Mouse (Mus musculus) embryo, embryonic 9.5 days (tissue): ENCODE measurements at regions not wholly inside any gene's neighbourhood (a gene's known extent, or its start where the extent isn't known, plus 50 kb on each side); places are given as distances from the start of the nearest gene placed in this dataset.
A peak's percentile ranks its signal among the peaks of the same experiment; 100 is the strongest.

Experiments
- DNase-seq: peaks from one replicate; pipeline ENCODE4 v3.0.0-alpha.2; 2017; ENCODE audit errors: extremely low spot score

DNA sequence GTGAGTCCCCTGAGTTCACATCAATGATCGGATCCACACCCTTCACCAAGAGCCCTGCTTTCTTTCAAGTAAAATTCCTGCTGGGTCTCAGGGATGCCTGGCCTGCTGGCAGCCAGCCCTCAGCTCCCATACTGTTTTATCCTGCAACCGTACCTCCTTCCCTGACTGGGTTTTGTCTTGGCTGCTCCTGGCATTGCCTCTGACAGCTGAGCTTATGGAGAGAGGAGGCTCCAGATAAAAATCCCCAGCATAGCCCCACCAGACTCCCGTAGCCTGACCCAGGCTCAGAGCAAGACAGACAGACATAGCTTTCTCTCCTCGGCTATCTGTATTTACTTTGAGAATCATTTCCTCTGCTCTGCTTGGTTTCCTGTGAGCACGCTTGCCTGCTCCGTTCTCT, 245.8 kb upstream of the Runx1 start:
- no peak for DNase-seq

DNA sequence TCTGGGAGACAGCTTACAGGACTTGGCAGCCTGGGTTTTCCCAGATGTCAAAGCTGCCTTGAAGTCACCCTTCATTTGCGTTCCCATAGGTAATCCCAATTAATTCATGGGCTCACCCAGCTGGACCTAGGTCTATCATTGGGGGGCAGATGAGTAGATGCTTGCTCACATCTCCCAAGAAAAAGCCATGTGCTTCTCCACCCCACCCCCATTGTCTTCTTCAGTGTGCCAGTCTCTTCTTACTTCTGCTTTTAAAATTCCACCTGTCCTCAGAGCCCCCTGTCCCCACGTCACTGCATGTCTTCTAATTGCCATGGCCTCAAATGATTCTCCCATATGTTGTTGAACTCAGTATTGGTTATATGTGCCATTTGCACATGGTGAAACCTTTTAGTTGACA, 240.9 kb upstream of the Runx1 start:
- DNase-seq: no peak

DNA sequence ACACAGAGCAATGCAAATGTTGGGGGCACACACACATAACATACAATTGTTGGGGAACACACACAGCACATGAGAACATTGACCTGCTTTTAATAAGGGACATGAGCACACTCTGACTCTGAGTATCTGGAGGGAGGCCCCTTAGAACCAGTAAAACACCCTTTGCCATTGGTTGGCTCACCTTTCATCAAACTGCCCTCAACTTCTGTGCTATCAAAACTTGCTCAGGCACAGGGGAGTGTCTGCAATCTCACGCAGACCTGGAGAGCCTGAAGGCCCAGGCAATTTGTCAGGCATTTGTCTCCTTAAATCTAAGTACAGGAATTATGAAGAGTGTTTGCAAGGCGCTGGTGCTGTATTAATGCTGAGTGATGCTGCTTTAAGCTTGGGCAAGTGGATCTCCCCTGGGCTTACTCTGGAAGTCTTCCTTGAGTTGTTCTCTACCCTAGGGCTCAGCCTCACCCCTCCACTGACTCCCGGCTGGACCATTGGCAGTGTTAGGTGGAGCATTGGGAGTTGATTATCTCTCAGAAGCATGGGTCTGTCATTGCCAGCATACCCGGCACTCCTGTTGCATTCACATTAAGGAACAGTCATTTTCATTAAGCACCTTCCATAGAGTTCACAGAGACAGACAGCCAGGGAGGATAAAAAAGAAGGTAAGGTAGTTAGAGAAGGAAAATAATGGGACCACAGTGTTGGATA, 235.7 kb upstream of the Runx1 start:
- no peak for DNase-seq

DNA sequence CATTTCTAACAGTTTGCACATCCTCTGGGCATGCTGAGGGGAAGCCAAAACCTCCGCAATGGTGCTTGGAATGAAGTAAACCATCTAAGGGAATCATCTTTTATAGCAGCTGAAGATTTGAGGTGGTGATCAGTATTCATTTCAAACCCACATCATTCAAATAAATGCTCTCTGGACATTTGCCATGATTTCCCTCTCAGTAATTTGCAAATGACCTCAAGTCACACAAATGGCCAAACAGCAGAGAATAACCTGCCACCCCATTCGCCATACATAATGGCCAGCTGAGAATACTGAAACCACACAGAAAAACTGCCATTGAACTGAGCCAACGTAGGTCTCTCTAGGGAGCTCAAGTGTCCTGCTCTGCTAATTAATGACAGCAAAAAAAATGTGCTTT, 230.3 kb upstream of the Runx1 start:
- no peak for DNase-seq

DNA sequence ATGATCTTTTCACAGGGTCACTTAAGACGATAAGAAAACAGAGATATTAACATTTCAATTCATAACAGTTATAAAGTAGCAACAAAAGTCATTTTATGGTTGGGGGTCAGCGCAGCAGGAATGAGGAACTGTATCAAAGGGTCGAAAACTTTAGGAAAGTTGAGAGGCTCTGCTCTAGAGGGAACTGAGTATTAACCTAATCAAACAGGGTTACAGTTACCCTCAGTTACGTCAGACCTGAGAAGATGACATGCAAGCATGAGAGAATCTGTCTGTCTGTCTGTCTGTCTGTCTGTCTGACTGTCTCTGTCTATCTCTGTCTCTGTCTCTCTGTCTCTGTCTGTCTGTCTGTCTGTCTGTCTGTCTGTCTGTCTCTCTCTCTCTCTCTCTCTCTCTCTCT, 229.6 kb upstream of the Runx1 start:
- DNase-seq: no peak

DNA sequence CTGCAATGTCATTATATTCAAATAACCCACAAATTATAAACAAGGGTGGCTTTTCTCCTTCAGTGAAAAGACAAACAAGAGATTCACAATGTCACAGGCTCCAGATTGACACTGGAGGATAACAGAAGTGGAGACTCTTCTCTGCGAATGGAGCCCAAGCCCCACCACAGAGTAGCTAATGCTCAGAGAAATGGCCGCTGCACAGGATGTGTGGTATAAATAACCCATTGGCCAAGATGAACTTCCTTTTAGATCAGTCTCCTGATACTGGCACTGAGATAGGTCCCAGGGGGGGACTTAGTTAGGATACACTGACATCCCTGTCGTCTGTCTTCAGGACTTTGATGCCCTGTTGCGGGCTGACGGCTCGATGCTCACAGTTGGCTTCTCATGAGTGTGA, 225.3 kb upstream of the Runx1 start:
- DNase-seq: no peak

DNA sequence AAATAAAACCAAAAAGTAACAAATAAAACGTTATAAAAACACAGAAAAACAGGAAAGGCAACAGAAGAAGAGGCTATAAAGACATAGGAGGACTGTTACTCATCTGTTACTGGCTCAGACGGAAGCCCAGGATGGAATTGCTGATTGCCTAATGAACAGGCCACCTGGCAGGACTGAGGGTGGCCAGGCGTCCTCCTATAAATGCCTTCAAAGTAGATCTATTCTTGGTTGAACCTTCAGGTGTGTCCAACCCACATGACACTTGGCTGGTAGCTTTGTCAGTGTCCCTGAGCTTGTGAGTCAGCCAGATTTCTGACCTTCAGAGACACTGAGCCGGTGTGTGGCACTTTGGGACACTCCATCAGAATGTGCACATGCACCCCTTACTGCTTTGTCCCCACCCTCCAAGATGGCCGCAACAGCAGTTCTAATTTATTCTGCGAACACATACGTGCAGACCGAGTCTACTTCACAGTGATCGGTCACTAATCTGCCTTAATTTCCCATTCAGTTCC, 222.5 kb upstream of the Runx1 start:
- no peak for DNase-seq

DNA sequence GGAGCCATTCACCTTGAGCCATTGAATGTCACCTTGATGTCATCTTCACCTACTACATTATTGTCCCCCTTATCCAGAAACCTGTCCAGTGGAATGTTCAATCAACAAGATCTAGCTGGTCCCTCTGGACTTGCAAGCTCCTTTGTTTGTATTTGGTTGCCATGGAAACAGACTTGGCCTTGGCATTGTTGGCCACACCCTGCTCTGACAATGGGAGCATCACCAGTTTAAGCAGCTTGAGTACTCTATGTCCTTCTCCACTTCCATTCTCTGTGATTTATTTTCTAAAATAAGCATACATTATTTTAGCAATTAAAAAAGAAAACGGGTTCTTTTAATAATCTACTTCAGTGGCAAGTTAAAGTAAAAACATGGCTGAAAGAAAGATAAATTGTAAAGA, 221.6 kb upstream of the Runx1 start:
- no peak for DNase-seq

DNA sequence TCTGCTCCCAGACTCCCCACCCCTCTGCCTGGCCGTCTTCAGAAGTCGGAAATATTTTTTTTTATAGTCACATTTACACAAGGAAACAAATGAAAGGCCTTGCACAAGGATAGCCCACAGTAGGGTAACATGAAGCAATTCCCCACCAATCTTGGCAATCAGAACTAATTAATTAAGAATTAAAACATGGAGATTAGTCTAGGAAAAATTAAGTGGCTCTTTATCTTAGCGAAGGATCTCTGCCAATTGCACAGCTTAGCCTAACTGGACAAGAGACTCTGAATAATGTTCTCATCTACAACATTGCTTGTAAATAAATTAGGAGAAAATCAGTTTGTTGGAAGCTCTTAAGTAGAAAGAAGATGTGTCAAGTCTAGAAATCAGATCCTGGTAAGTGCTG, 220.3 kb upstream of the Runx1 start:
- DNase-seq: no peak

DNA sequence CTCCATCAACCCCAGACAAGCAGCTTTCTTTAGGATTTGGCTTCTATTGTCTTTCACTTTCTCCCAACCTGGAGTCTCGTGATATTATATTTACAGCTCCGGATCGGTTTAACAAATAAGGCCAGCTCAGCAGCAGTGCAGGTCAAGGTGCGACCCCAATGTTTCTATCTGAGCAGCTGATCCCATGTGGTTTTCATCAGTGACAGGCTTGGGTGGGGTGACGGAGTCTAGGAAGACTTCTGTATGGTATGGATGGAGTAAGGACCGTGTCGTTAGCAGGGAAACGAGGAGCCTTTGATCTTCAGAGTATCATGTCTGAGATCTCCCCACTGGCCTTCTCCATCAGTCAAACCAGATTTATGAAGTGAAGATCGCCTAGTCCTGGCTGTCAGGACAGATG, 217.4 kb upstream of the Runx1 start:
- DNase-seq: peak; percentile 4

DNA sequence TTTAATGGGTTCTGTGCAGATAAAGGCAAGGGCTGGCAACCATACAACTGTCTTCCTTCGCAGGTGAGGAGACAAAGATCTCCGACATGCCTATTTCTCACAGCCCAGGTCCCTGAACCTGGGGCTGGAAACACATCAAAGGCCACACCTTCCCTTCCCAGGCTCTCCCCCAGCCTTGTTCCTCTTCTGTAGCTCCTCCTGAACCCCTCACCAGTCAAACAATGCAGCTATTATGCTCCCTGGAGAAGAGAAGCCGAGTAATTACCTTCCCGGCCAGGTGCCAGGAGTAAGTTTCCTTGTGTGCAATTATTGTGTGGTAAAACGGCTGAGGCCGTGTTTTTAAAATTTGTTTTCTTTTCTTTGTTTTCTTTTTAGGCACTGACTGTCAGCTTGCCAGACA, 217.0 kb upstream of the Runx1 start:
- no peak for DNase-seq

DNA sequence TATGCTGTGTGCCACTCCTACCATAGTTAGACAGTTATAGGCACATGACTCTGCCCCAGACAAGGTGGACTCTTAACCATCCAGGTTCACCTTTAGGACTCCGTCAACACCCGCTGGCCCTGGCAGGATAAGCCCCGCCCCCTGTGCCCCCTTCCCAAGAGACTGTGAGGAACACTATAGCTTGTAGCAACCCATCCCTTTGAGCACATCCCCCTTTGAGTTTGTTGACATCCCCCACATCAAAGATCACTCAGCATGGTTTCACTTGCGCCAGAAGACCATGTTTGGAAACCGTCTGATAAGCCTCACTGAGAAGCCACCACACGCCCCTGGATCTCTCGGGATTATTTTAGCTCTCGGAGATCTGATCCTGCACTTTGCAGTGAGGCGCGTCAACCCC, 216.5 kb upstream of the Runx1 start:
- no peak for DNase-seq

DNA sequence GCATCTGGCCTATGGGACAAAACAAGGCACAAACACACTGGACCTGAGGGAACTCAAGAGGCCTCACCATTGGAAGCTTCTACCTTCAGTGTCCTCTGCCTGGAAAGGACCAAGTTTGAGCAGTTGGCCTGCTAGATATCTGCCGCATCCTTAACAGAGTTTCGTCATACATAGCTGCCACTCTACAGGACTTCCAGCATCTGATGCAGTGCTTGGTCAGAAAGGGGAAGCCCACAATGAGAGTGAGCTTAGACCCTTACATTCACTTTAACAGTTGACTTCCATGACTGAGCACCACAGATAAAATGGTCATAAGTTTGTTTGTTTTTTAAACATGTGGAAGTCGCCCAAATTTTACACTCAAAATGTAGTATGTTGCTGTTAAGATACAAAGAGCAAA, 215.9 kb upstream of the Runx1 start:
- no peak for DNase-seq

DNA sequence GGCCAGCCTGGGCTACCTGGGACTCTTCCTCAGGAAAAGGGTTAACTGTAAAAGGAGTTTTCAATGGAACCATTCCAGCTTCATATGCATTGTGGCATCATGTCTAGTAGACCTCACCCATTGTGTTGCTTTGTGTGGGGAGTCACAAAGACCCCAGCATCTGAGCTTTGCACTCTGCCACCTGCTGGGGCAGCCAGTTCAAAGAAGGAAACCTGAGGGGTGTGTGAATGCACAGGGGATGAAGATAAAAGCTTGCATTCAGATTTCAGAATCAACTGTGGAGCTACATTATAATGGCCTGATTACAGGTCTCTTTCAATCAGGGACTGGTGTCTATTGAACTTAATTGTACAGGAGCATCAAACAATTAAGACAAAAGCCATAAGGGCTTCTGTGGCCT, 215.4 kb upstream of the Runx1 start:
- no peak for DNase-seq

DNA sequence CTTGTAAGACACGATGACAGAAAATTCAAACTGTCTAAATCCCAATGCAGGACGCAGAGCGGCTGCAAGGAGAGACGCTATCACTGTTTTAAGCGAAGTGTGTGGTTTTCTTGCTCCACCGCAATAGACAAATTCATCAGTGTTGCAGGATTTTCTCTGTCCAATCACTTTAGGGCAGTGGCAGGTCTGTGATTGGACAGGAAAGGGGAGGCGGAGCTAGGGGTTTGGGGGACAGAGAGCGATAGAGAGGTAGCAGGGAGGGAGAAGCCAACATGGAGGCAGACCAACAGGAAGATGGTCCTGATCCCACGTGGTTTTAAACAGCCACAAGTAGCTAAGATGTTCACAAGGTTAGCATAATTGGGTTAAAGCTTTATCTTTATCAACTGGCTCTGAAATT, 209.7 kb upstream of the Runx1 start:
- DNase-seq: no peak

DNA sequence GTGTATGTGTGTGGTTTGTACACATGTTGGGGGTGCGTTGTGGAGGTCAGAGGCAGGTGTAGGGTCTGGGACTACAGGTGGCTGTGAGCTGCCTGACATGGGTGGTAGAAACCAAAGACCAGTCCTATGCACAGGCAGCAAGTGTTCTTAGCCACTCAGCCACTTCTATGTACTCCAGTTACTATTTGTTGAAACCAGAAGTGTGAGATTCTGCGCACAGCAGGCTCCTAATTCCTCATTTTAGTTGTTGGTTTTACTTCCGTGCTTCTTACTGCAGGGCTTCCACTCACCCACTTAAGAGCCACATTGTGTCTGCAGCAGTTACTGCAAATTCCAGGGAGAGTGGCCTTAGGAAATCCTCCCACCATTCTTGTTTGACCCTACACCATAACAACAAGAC, 208.0 kb upstream of the Runx1 start:
- no peak for DNase-seq

DNA sequence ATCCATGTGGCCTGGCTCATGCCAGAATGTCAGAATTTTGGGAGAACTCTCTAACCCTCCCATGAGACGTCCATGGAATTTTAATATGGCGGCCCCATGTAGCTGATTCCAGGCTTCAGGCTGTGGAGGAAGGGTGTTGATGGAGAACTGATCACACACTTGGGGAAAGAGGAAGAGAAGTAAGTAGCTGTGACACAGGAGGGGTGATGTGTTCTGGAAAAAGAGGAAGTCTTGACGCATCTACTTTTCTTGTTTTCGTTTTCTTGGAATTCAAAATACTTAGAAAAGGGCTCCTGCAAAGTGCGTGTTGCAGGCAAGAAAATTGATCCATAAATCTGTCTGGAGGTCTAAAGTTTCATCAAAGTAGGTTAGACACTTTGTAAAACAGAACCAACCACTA, 205.7 kb upstream of the Runx1 start:
- DNase-seq: no peak

DNA sequence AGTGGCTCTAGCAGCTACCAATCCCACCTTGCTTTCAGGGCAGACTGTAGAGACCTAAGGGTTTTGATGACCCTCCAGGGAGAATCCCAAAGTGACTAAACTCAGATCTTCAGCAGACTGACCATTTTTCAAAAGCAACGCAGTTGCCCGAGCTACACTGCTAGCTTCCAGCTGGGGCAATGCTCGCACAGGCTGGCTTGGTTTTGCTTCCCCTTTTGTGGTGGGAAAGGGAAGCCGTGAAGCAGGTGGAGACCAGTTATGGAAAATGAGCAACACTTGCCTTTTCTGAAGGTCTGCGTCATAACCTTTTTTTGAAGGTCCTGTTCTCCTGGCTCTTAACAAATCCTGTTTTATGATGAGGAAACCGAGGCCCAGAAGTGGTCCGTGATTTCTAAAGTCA, 202.7 kb upstream of the Runx1 start:
- DNase-seq: no peak

DNA sequence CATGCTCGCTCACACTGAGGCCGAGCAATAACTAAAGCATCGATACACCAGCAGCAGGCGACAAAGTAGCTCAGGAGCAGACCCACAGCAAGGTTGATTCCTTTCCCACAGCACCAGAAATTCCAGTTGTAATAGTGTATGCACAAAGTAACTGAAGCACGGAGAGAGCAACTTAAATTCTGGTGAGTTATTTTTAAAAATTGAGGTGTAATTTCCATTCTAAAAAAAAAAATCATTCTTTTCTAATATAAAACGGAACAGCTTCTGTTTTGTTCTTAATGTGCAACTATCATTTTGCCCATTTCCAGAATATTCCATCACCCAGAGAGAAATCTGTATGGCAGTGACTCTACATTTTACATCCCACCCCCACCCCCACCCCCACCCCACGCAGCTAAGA, 202.1 kb upstream of the Runx1 start:
- DNase-seq: no peak

DNA sequence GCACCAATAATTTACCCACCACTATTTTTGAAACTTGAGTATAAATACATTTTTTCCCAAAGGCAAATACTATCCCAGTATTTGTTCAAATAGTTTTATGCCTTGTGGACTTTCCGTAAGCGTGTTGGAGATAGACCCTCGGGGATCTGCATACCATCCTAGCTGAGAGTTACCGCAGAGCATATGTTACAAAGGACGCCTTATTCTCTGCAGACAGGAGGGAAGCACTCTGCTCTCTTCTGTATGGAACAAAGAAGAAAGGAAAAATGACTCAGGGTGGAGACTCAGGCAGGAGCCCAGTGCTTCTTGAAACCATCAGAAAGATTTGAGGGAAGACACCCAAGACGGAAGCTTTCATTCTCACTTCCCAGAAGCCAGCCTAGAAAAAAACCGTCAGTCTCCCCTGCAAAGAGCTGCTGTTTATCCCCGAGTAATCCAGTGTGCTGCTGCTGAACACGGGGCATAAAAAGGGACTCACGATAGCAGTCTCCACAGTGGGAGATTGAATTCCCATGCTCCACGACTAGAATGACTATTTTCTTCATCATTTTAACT, 200.2 kb upstream of the Runx1 start:
- no peak for DNase-seq

DNA sequence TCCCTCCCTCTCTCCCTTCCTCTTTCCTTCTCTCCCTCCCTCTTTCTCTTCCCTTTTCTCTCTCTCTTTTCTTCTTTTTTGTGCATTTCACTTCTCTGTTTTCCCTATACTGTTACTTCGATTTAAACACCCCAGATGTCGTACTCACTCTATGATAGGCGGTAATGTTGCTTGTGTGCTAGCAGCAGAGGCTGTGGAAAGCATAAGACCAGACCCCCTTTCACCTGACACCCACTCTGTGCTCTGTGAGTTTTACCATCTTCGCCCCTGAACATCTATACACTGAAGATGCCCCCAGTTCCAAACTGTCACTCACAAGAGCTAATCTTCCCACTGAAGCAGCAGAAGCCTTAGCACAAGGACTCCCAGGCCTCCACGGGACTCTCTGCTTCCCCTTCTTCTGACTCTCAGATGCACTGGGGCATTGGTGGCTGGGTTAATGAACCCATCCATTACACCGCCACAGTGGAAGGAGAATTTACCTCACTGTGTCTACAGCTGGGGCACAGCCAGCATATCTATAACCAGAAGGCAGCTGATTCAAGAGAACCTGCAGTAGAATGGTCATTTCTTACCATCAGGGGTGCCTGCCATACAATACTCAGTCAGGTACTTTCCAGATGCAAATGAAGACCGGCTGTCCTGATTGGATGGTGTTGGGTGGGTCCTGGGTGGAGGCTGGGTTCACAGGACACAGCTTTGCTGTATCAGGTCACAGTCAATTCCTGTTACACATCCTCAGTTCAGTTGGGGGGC, 194.0 kb upstream of the Runx1 start:
- DNase-seq: no peak

DNA sequence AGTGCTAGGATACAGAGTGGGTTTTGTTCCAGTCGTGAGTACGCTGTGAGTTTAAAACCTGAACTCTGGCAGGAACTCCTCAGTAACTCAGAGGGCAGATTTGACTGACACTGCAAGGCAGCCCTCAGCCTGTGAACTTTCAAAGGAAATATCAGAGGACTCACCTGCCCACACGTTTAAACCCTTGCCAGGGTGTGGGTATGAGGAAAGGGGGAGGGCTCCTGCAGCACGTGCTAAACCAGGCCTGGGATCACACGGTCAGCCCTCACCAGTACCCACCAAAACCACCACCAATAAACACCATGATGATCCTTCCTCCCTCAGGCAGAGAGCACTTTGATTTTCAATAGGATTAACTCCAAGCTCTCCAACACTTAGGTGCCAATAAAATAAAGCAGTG, 192.8 kb upstream of the Runx1 start:
- no peak for DNase-seq

DNA sequence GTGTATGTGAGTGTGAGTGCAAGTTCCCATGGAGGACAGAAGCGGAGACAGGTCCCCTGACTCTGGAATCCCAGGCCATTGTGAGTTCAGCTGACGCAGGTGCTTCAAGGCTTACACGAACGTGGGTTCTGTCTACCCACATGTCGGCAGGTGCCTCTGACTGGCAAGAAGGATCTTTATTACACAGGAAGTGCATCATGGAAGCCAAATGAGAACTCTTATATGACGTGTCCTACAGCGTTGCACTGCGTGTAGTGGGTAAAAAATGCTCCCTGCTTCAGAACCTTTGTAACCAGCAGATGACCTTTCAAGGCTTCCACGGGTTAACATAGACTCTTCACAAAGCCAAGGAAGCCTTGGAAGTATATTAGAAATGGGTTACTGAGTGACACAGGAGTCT, 191.1 kb upstream of the Runx1 start:
- no peak for DNase-seq
